Mouse (Mus musculus): ENCODE data around the gene N4bp1. TPM values are rescaled to one million over a fixed set of nuclear protein-coding genes. Genes with fewer than 3 reads are reported as not detected.

The N4bp1 gene
- polyA plus RNA-seq, 1 experiment from 2014 or later, result 13.6 TPM

DNA sequence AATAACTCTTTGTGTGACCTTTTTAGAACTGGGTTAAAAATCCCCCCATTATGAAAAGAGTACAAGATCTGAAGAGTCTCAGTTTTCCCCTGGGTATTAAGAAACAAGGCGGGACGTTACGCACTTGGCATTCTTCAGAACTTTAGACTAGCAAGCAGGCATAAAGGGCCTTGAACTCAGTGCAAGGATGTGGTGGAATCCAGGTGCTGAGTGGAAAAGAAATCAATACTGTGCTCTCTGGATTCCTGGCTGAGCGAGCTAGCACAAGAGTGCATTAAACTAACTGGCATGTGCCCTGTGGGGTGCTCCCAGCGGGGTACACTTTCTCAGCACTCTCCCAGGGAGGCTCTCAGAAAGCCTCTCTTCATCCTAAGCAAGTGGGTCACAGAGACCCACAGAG lies 122.3 kb downstream of the N4bp1 start:
- Histone ChIP-seq H3K27me3 (ENCODE audit: control insufficient read depth, insufficient read depth, low read length) (no peaks in the 10 kb centered on the region), H3K9ac (replicated peaks; ENCODE audit: low read length) (no peak overlapping the region), H3K4me1 (ENCODE audit: control insufficient read depth, insufficient read depth, low read length) (no peaks in the 10 kb centered on the region), H3K9me3 (ENCODE audit: control insufficient read depth, low read length) (no peaks in the 10 kb centered on the region), H3K36me3 (ENCODE audit: control insufficient read depth, insufficient read depth, low read length) (no peaks in the 10 kb centered on the region), H3K4me2 (ENCODE audit: low read length) (no peak overlapping the region), H3K4me3 (replicated peaks; ENCODE audit: low read depth, low read length) (no peak overlapping the region), H3K27ac (replicated peaks; ENCODE audit: low read depth, low read length) (no peak overlapping the region)
- 57% methylated on average over 5 of the region's 5 CpGs for WGBS
- DNase-seq, result no peak
- no peak for ATAC-seq (ENCODE audit: low FRiP score, low TSS enrichment)

DNA sequence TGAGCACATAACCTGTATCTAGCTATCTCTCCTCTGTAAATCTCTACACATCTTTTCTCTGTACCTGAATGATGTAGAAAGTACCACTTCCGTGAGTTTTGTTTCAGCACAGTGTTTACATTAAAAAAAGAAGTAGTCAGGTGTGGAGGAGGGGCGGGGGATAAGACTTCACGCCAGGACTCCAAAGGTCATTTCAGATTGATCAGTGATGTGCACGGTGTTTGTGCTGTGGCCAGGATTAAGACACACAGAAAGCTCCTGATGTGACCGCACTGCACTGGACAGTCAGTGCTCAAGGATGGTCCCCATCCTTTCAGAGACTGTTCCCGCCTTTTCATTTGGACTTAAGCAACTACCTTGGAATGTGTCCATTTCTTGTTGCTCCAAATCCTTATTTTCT lies 124.3 kb downstream of the N4bp1 start:
- Histone ChIP-seq H3K9ac (replicated peaks; ENCODE audit: low read length) (no peak overlapping the region), H3K4me2 (ENCODE audit: low read length) (no peak overlapping the region), H3K27ac (replicated peaks; ENCODE audit: low read depth, low read length) (no peak overlapping the region), H3K36me3 (ENCODE audit: control insufficient read depth, insufficient read depth, low read length) (no peaks in the 10 kb centered on the region), H3K4me3 (replicated peaks; ENCODE audit: low read depth, low read length) (no peak overlapping the region), H3K27me3 (ENCODE audit: control insufficient read depth, insufficient read depth, low read length) (no peaks in the 10 kb centered on the region), H3K4me1 (ENCODE audit: control insufficient read depth, insufficient read depth, low read length) (peaks cover 4% of the 10 kb centered on the region), H3K9me3 (ENCODE audit: control insufficient read depth, low read length) (no peaks in the 10 kb centered on the region)
- DNase-seq (no peak), ATAC-seq (ENCODE audit: low FRiP score, low TSS enrichment) (no peak)
- WGBS, result 54% methylated on average over 6 of the region's 6 CpGs

DNA sequence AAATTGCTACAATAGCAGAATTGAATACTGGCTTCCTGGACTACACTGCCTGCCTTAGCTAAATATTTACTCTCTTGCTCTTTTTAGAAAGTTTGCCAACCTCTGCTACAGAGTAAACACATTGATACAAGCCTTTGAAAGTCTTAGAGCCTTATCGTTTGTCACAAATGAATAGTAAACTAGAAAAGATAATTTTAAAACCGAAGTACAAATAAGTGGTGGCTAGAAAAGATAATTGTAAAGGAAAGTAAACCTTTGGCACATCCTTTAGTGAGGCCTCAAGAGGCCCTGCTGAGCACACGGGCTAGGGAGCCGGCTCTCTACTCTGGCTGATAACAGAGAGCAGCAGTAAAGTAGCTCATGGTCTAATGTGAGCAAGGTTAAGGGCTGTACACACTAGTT lies 126.0 kb downstream of the N4bp1 start:
- no peaks in the 10 kb centered on the region for H3K36me3 ChIP-seq (ENCODE audit: control insufficient read depth, insufficient read depth, low read length)
- H3K9ac ChIP-seq (replicated peaks; ENCODE audit: low read length), result no peak overlapping the region
- no peaks in the 10 kb centered on the region for H3K9me3 ChIP-seq (ENCODE audit: control insufficient read depth, low read length)
- H3K4me2 ChIP-seq (ENCODE audit: low read length), result no peak overlapping the region
- ATAC-seq (ENCODE audit: low FRiP score, low TSS enrichment) (no peak), DNase-seq (no peak)
- H3K27me3 ChIP-seq (ENCODE audit: control insufficient read depth, insufficient read depth, low read length), result no peaks in the 10 kb centered on the region
- H3K4me3 ChIP-seq (replicated peaks; ENCODE audit: low read depth, low read length), result no peak overlapping the region
- peaks cover 4% of the 10 kb centered on the region for H3K4me1 ChIP-seq (ENCODE audit: control insufficient read depth, insufficient read depth, low read length)
- no peak overlapping the region for H3K27ac ChIP-seq (replicated peaks; ENCODE audit: low read depth, low read length)
- 74% methylated on average over 4 of the region's 4 CpGs for WGBS

DNA sequence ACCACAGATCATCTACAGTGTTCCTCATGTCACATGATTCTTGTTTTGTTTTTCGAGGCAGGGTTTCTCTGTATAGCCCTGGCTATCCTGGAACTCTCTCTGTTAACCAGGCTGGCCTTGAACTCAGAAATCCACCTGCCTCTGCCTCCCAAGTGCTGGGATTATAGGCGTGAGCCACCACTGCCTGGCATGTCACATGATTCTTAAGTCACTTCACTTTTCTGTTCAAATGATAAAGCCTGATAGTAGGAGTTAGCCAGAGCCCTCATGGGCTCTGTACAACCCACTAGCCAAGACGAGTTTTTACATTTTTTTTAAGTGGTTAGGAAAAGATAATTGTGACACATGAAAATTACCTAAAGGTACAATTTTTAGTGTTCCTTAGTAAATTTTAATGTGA lies 126.4 kb downstream of the N4bp1 start:
- no peak for ATAC-seq (ENCODE audit: low FRiP score, low TSS enrichment)
- H3K4me1 ChIP-seq (ENCODE audit: control insufficient read depth, insufficient read depth, low read length), result peaks cover 4% of the 10 kb centered on the region
- no peaks in the 10 kb centered on the region for H3K36me3 ChIP-seq (ENCODE audit: control insufficient read depth, insufficient read depth, low read length)
- H3K9me3 ChIP-seq (ENCODE audit: control insufficient read depth, low read length), result no peaks in the 10 kb centered on the region
- H3K27me3 ChIP-seq (ENCODE audit: control insufficient read depth, insufficient read depth, low read length), result no peaks in the 10 kb centered on the region
- no peak for DNase-seq
- no peak overlapping the region for H3K27ac ChIP-seq (replicated peaks; ENCODE audit: low read depth, low read length)
- WGBS, result 90% methylated on average over 3 of the region's 3 CpGs
- H3K9ac ChIP-seq (replicated peaks; ENCODE audit: low read length), result no peak overlapping the region
- no peak overlapping the region for H3K4me3 ChIP-seq (replicated peaks; ENCODE audit: low read depth, low read length)
- H3K4me2 ChIP-seq (ENCODE audit: low read length), result no peak overlapping the region

Other genes with a start within 250 kb of the N4bp1 start
- 5.7 and 7.0 TPM in 2 replicates for gene Gm10638, start 139.6 kb downstream of the N4bp1 start, polyA plus RNA-seq (2014; fragmentation: Nextera tagmentation; extraction: Ambion mirVana)
- 105 and 107 TPM in 2 replicates for gene Siah1a, start 139.3 kb downstream of the N4bp1 start, polyA plus RNA-seq (2014; fragmentation: Nextera tagmentation; extraction: Ambion mirVana)

Measured in midbrain, embryonic 14.5 days (tissue).